13 mouse cellular contexts compared by ENCODE assay signal in genomic region chr10:94524966-94525365, GRCm38 (mm10).
DNase-seq lines count a peak whose midpoint lies in the region; ATAC-seq and TF ChIP-seq lines count a peak whose summit lies in the region.
"Had no signal": no experiment of that assay in that cellular context is flagged by ENCODE, and none has a peak within 500 bp of the region (broad histone marks: within the 10 kb centered on the region; RNA-seq: fewer than 3 reads in every experiment).

No protein-coding gene starts in this region.

- H3K9me3 ChIP-seq in midbrain, embryonic 14.5 days (ENCODE audit: control insufficient read depth, low read length), result no peaks in the 10 kb centered on the region
- H3K9me3 ChIP-seq: intestine, embryonic 15.5 days; limb, embryonic 13.5 days; midbrain, embryonic 12.5 days had no signal

- no peak overlapping the region for H3K9ac ChIP-seq in midbrain, embryonic 14.5 days (replicated peaks; ENCODE audit: low read length)
- H3K9ac ChIP-seq: intestine, embryonic 15.5 days; limb, embryonic 13.5 days; midbrain, embryonic 12.5 days had no signal

- H3K36me3 ChIP-seq in midbrain, embryonic 14.5 days (ENCODE audit: control insufficient read depth, insufficient read depth, low read length), result no peaks in the 10 kb centered on the region
- H3K36me3 ChIP-seq: intestine, embryonic 15.5 days; limb, embryonic 13.5 days; midbrain, embryonic 12.5 days had no signal

- H3K27ac ChIP-seq in gastrocnemius, adult 2 months, result peak overlapping the region; percentile 74
- H3K27ac ChIP-seq in midbrain, embryonic 14.5 days (replicated peaks; ENCODE audit: low read depth, low read length), result no peak overlapping the region
- H3K27ac ChIP-seq: intestine, embryonic 15.5 days; midbrain, embryonic 12.5 days had no signal

- ATAC-seq in midbrain, embryonic 14.5 days (ENCODE audit: low FRiP score, low TSS enrichment), result no peak
- ATAC-seq: intestine, embryonic 15.5 days had no signal

- no peak for DNase-seq in gastrocnemius, adult 2 months
- DNase-seq in gastrocnemius, adult 8-10 months (ENCODE audit: low spot score in 2 of 2), result no peak
- DNase-seq in spleen, postnatal 36 days (ENCODE audit: low spot score in 2 of 2), result peak; percentile 10 to 11
- DNase-seq in spleen, adult 12 weeks (ENCODE audit: low spot score), result no peak
- peak; percentile 78 to 87 for DNase-seq in natural killer cell, adult 2 months (ENCODE audit: low spot score in 2 of 2)
- peak; percentile 46 for DNase-seq in thymus, postnatal 4 days
- no peak for DNase-seq in adrenal gland, adult 18-20 months (ENCODE audit: low spot score in 2 of 2)
- DNase-seq in midbrain, embryonic 14.5 days, result no peak
- DNase-seq: cerebellum, adult 9-11 months; kidney, postnatal 10 days had no signal

- intact Hi-C loops in gastrocnemius, adult 2 months (cut with DNase I), result no loop called here

- H3K4me3 ChIP-seq in gastrocnemius, adult 2 months, result no peak overlapping the region
- no peak overlapping the region for H3K4me3 ChIP-seq in midbrain, embryonic 14.5 days (replicated peaks; ENCODE audit: low read depth, low read length)
- H3K4me3 ChIP-seq: intestine, embryonic 15.5 days; limb, embryonic 13.5 days; midbrain, embryonic 12.5 days had no signal

- no peaks in the 10 kb centered on the region for H3K27me3 ChIP-seq in midbrain, embryonic 14.5 days (ENCODE audit: control insufficient read depth, insufficient read depth, low read length)
- H3K27me3 ChIP-seq: intestine, embryonic 15.5 days; limb, embryonic 13.5 days had no signal

- H3K4me1 ChIP-seq in midbrain, embryonic 14.5 days (ENCODE audit: control insufficient read depth, insufficient read depth, low read length), result peaks cover 18% of the 10 kb centered on the region

- no peak for TF ChIP-seq CTCF in gastrocnemius, adult 2 months (IDR thresholded peaks at IDR 0.05)

- H3K4me2 ChIP-seq in midbrain, embryonic 14.5 days (ENCODE audit: low read length), result no peak overlapping the region
- H3K4me2 ChIP-seq: intestine, embryonic 15.5 days; limb, embryonic 13.5 days; midbrain, embryonic 12.5 days had no signal

- WGBS in midbrain, embryonic 14.5 days, result 72% methylated on average over 6 of the region's 6 CpGs

Comparison
In these comparisons a context has a peak if more than half of its experiments do, and no peak if none do; other contexts are left out.
1. DNase-seq: peak in spleen, postnatal 36 days (2 of 2), natural killer cell, adult 2 months (2 of 2) and thymus, postnatal 4 days (single experiment); none in gastrocnemius, adult 2 months (single experiment), gastrocnemius, adult 8-10 months (0 of 2), spleen, adult 12 weeks (single experiment), adrenal gland, adult 18-20 months (0 of 2) and midbrain, embryonic 14.5 days (single experiment).